Mouse (Mus musculus): Measurements from ENCODE around the gene Csrp1.

DNA sequence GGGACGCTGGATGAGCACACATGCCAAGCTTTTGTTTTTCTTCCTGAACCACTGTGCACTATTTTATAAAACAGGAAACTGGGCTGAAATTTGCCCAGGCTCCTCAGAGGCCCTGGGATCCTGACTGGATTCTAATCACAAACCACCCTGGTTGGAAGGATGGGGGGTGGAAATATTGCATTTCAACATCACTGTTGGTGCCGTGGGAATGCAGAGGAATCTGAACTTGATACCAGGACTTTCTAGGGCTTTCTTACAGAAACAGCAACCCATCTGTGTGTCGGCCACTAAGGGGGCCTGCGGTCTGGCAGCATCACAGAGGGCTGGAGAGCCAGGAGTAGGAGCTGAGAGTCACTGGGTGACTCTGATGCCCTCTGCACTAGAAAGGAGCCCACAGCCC lies 47.5 kb upstream of the Csrp1 start:
- TF ChIP-seq GATA1 (IDR thresholded peaks at IDR 0.05; ENCODE audit: low read length): no peak
- TF ChIP-seq TAL1 (IDR thresholded peaks at IDR 0.05; ENCODE audit: low read length): no peak

Measured in erythroblast, embryonic 14.5 days (primary cell).